Mouse (Mus musculus) right cerebral cortex, postnatal 10 days (tissue): Measurements from ENCODE around the gene Ndufb3.
"Not testable (repeated sequence)": the region's sequence is repeated elsewhere in the genome, so short reads cannot be mapped to it uniquely, and the experiment has no call there.

Source experiments
- DNase-seq, 2 experiments: peaks; one replicate each; pipeline ENCODE4 v3.0.0; 2021; ENCODE audit warnings: low spot score in 2 of 2

The Ndufb3 gene

DNA sequence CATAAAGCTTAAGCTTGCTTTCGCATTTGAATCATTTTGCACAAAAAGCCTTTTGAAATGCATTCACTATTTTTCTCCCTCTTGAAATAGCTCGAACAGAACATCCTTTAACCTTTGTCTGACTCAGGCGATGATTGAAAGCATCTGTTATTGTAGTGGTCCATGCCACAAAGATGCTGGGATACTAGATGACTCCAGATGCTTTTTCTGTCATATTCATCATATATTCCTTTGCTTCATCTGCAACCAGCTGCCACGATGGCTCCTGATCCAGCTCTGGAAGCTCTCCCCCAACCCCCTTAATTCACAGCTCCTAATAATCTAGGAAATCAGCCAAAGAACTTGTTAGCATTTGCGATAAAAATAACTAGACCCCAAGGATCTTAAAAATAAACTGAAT lies 30.9 kb downstream of the Ndufb3 start:
- DNase-seq, result no peak

DNA sequence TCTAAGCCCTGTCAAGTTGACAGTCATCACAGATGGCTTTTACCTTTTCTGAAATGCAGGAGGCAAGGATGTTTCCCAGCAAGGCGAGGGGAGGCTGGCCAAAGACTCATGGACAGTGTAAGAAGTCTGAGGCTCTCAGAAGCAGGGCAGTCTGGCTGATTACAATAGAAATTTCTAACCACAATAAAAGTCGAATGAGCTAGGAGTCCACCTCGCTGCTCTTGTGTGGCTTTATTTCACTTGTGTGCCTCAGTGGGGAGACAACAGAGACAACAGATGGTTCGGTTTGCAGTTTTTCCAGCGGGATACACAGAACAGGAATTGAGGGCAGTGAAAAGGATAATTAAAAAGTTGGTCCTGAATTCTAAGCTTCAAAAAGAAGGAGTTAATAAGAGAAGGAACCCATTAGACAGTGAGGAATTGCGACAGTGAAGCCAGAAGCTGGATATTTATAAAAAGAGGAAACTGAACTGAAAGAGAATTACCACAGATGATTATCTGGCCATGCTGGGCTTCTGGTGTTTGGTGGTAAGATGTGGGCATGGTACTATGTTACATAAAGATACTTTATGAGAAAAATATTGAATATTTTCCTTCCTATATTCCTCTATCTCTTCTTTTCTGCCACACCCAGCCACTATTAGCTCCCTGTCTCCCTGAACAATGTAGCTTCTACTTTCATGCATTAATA lies 31.9 kb downstream of the Ndufb3 start:
- no peak for DNase-seq

DNA sequence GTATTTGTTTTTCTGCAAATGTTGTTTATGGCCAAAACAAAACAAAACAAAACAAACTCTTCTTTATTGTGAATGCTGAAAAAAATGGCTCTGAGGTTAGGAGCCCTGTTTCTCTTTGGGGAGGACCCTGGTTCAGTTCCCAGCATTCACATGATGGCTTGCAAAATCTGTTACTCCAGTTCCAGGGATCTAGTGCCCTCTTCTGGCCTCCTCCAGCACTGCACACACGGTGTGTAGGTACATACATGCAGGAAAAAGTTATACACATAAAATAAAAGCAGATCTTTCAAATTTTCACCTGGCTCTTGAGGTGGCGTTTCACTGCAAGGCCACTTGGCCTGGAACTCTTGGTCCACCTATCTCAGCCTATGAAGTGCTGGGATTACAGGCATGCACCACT lies 32.6 kb downstream of the Ndufb3 start:
- DNase-seq, result no peak

DNA sequence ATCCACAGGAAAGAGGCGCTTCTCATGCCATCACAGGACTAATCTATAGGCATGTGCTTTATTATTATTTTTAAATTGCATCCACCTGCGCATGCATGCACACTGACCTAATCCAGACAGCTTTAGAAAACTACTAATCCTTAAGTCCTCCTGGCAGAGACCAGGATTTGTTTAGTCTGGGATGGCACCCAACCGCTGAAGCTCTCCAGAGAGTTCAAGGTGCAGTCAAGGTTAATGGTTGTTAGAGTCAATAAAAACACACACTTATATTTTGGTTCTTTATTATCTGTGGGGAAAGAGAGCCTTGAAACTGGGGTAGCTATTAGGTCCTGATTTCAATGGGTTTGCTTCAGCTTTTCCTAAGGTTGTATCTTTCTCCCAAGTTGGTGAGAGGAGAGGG lies 35.1 kb downstream of the Ndufb3 start:
- no peak for DNase-seq

DNA sequence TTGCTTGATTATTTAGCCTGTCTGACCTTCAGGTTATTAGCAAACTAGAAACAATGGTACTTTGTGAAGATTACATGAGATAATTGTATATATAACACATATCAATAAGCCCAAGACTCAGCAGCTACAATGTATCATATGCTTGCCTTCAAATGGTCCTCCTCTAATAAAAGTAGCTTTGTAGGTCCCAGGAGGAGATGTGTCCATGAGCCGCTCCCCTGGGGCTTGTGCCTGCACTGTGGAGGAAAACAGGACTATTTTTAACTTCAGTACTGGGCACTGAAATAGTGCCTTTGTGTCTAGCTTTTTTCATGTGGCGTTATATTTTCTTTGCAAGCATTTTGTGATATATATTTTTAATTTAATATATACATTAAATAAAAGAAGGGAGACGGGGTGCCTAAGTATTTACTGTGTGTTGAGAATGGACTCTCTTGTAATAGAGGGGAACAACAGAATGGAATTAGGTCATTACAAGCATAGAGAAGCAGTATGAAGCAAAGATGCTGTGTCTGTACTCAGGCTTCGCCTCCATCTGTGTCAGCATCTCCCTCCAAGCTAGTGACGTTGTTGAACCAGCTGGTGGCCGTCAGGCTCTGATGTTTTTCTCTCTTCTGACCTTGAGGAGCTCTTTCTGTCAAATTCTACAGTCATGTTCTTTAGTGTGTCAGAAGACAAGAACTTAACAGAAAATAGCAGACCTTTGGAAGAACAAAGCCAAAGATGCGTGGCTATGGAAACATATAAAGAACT lies 36.0 kb downstream of the Ndufb3 start:
- peak in 1 of 2 experiments; percentile 52 for DNase-seq

DNA sequence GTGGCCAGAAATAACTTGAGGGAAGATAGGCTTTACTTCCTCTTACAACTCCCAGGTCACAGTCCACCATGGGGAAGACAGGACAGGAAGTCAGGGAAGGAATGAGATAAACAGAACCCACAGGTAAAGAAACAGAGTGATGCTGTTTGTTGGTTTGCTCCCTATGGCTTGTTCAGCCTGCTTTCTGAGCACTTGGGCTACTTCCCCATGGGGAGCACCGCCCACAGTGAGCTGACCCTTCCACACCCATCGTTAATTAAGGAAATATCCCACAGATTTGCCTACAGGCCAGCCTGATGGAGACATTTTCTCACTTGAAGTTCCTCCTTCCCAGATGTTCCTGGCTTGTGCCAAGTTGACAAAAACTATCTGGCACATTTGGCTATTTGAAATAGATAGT lies 42.7 kb downstream of the Ndufb3 start:
- not testable (repeated sequence) for DNase-seq
